Mouse (Mus musculus) hindbrain, embryonic 14.5 days (tissue): Measurements from ENCODE around the gene 1700037H04Rik. TPM values are rescaled to one million over a fixed set of nuclear protein-coding genes. Genes with fewer than 3 reads are reported as not detected.
"Not testable (repeated sequence)": the region's sequence is repeated elsewhere in the genome, so short reads cannot be mapped to it uniquely, and the experiment has no call there.

Experiments used
- ATAC-seq: fragments of 200-750 bp; cut with Nextera tagmentation; 2 replicates; pipeline ENCODE4 v1.8.0; 2017; ENCODE audit warnings: moderate number of reproducible peaks, mild to moderate bottlenecking, moderate TSS enrichment, moderate library complexity; ENCODE audit not compliant: low FRiP score
- DNase-seq: peaks from one replicate; pipeline ENCODE4 v3.0.0-alpha.2; 2015; ENCODE audit warnings: low spot score
- H3K27ac ChIP-seq: fragments of 300-500 bp; sonication (generic); 2 replicates; pipeline ENCODE4 v1.5.1; 2014; ENCODE audit warnings: mild to moderate bottlenecking, moderate library complexity
- H3K27me3 ChIP-seq: fragments of 300-500 bp; sonication (generic); 2 replicates; pipeline ENCODE4 v1.6.1; 2014; ENCODE audit warnings: mild to moderate bottlenecking, low read length, mixed read lengths; ENCODE audit not compliant: control insufficient read depth, insufficient read depth
- H3K36me3 ChIP-seq: fragments of 300-500 bp; sonication (generic); replicated peaks from 2 replicates; pipeline ENCODE4 v1.6.1; 2014; ENCODE audit not compliant: control insufficient read depth, insufficient read depth
- H3K4me1 ChIP-seq: fragments of 300-500 bp; sonication (generic); replicated peaks from 2 replicates; pipeline ENCODE4 v1.6.1; 2014; ENCODE audit warnings: antibody characterized with exemption, low read length, mixed read lengths; ENCODE audit not compliant: control insufficient read depth, insufficient read depth
- H3K4me2 ChIP-seq: fragments of 300-500 bp; sonication (generic); replicated peaks from 2 replicates; pipeline ENCODE4 v1.6.1; 2014; ENCODE audit warnings: mild to moderate bottlenecking, moderate library complexity
- H3K4me3 ChIP-seq: fragments of 300-500 bp; sonication (generic); replicated peaks from 2 replicates; pipeline ENCODE4 v1.5.1; 2014; ENCODE audit warnings: mild to moderate bottlenecking, low read length
- H3K9ac ChIP-seq: fragments of 300-500 bp; sonication (generic); 2 replicates; pipeline ENCODE4 v1.6.1; 2014
- H3K9me3 ChIP-seq: fragments of 300-500 bp; sonication (generic); 2 replicates; pipeline ENCODE4 v1.6.1; 2016; ENCODE audit warnings: low read length; ENCODE audit not compliant: control insufficient read depth
- WGBS: fragments of 180-500 bp; shearing (Covaris S2); extraction: QIAGEN DNeasy Blood & Tissue Kit; methylation state at CpG from one replicate; pipeline ENCODE4 v1.1.7; 2014; 5-methylcytosine and 5-hydroxymethylcytosine counted together
- polyA plus RNA-seq: library from polyadenylated mRNA; unstranded; fragments of >200 nt; fragmentation: Nextera tagmentation; extraction: Ambion mirVana; gene quantifications from 2 replicates; pipeline ENCODE4 v1.2.1, GENCODE M21; 2014

The 1700037H04Rik gene
- polyA plus RNA-seq, 1 experiment from 2014 or later, result 87.3 TPM

- Histone ChIP-seq H3K9me3 (no peaks in the 10 kb centered on the region), H3K4me1 (0 out of 2 replicates have a peak, but pooled peaks cover 8% of the 10 kb centered on the region), H3K4me2 (peak within 1 kb of the TSS; percentile 63), H3K9ac (peak within 1 kb of the TSS; percentile 58), H3K27ac (no peak within 1 kb of the TSS), H3K27me3 (no peaks in the 10 kb centered on the region; the same call in 1 of the 2 replicates), H3K36me3 (no peaks in the 10 kb centered on the region), H3K4me3 (peak within 1 kb of the TSS; percentile 37)
- peak; percentile 68; the same call in 1 of the 2 replicates for ATAC-seq
- no peak for DNase-seq
- 2% methylated on average over 28 of the region's 28 CpGs for WGBS
Observed at GRCm38 (mm10) chr2:131127161-131127730, 32.6 kb downstream of the 1700037H04Rik start, which contains the start of gene Hspa12b. Gene Hspa12b, plus strand, starts transcription at chr2:131127280.

GRCm38 (mm10) chr2:131125964-131126815 lies 33.7 kb downstream of the 1700037H04Rik start:
- DNase-seq (no peak), ATAC-seq (no peak)
- 42% methylated on average over 9 of the region's 9 CpGs for WGBS
- Histone ChIP-seq H3K9me3 (no peaks in the 10 kb centered on the region), H3K27me3 (no peaks in the 10 kb centered on the region; the same call in 1 of the 2 replicates), H3K27ac (no peak overlapping the region), H3K9ac (0 out of 2 replicates have a peak overlapping the region, but pooled peaks have one; percentile 58), H3K36me3 (no peaks in the 10 kb centered on the region), H3K4me2 (peak overlapping the region; percentile 63), H3K4me1 (0 out of 2 replicates have a peak, but pooled peaks cover 8% of the 10 kb centered on the region), H3K4me3 (no peak overlapping the region; the same call in 1 of the 2 replicates)

GRCm38 (mm10) chr2:131125157-131125963 lies 34.5 kb downstream of the 1700037H04Rik start:
- no peaks in the 10 kb centered on the region for H3K9me3 ChIP-seq
- no peak overlapping the region for H3K4me2 ChIP-seq
- WGBS, result 93% methylated on average over 9 of the region's 9 CpGs
- ATAC-seq (no peak), DNase-seq (no peak)
- H3K4me1 ChIP-seq, result 0 out of 2 replicates have a peak, but pooled peaks cover 8% of the 10 kb centered on the region
- no peak overlapping the region for H3K4me3 ChIP-seq
- no peak overlapping the region for H3K9ac ChIP-seq
- H3K27me3 ChIP-seq, result no peaks in the 10 kb centered on the region; the same call in 1 of the 2 replicates
- no peaks in the 10 kb centered on the region for H3K36me3 ChIP-seq
- no peak overlapping the region for H3K27ac ChIP-seq

GRCm38 (mm10) chr2:131124166-131124565 lies 35.7 kb downstream of the 1700037H04Rik start:
- WGBS, result 79% methylated on average over 3 of the region's 3 CpGs
- no peak overlapping the region for H3K4me2 ChIP-seq
- no peak overlapping the region for H3K4me3 ChIP-seq
- no peaks in the 10 kb centered on the region; the same call in 1 of the 2 replicates for H3K27me3 ChIP-seq
- no peaks in the 10 kb centered on the region for H3K36me3 ChIP-seq
- DNase-seq (no peak), ATAC-seq (no peak)
- no peaks in the 10 kb centered on the region for H3K9me3 ChIP-seq
- no peak overlapping the region for H3K9ac ChIP-seq
- 0 out of 2 replicates have a peak, but pooled peaks cover 8% of the 10 kb centered on the region for H3K4me1 ChIP-seq
- H3K27ac ChIP-seq, result no peak overlapping the region

- Histone ChIP-seq H3K9ac (no peak overlapping the region), H3K27ac (no peak overlapping the region), H3K4me3 (no peak overlapping the region), H3K4me1 (no peaks in the 10 kb centered on the region), H3K27me3 (no peaks in the 10 kb centered on the region), H3K4me2 (no peak overlapping the region), H3K36me3 (no peaks in the 10 kb centered on the region), H3K9me3 (no peaks in the 10 kb centered on the region)
- no peak for DNase-seq
- WGBS, result 93% methylated on average over 2 of the region's 2 CpGs
- ATAC-seq, result no peak
Observed at GRCm38 (mm10) chr2:131118968-131119574, 40.8 kb downstream of the 1700037H04Rik start.

GRCm38 (mm10) chr2:131105989-131106388 lies 53.9 kb downstream of the 1700037H04Rik start:
- DNase-seq (no peak), ATAC-seq (no peak)
- no peaks in the 10 kb centered on the region for H3K27me3 ChIP-seq
- no peak overlapping the region for H3K27ac ChIP-seq
- no peak overlapping the region for H3K4me3 ChIP-seq
- H3K36me3 ChIP-seq, result no peaks in the 10 kb centered on the region
- WGBS, result 92% methylated on average over 5 of the region's 5 CpGs
- H3K9me3 ChIP-seq, result no peaks in the 10 kb centered on the region
- H3K9ac ChIP-seq, result no peak overlapping the region
- H3K4me1 ChIP-seq, result no peaks in the 10 kb centered on the region
- no peak overlapping the region for H3K4me2 ChIP-seq

- not testable (repeated sequence) for ATAC-seq, H3K9me3 ChIP-seq, H3K36me3 ChIP-seq, H3K4me1 ChIP-seq, H3K4me2 ChIP-seq, H3K27me3 ChIP-seq, H3K4me3 ChIP-seq, H3K27ac ChIP-seq, DNase-seq, H3K9ac ChIP-seq
- WGBS, result 78% methylated on average over 4 of the region's 4 CpGs
Observed at GRCm38 (mm10) chr2:131105061-131105460, 54.8 kb downstream of the 1700037H04Rik start.

- Histone ChIP-seq H3K4me3 (no peak overlapping the region), H3K36me3 (no peaks in the 10 kb centered on the region), H3K27ac (no peak overlapping the region), H3K27me3 (no peaks in the 10 kb centered on the region), H3K4me2 (no peak overlapping the region), H3K9me3 (no peaks in the 10 kb centered on the region), H3K4me1 (no peaks in the 10 kb centered on the region), H3K9ac (no peak overlapping the region)
- no peak for ATAC-seq
- WGBS, result 90% methylated on average over 4 of the region's 4 CpGs
- DNase-seq, result no peak
Observed at GRCm38 (mm10) chr2:131104021-131104420, 55.9 kb downstream of the 1700037H04Rik start.
